Mouse (Mus musculus) kidney, postnatal 0 days (tissue): Measurements from ENCODE around the gene Ikzf5. TPM values are rescaled to one million over a fixed set of nuclear protein-coding genes. Genes with fewer than 3 reads are reported as not detected.
"Not testable (repeated sequence)": the region's sequence is repeated elsewhere in the genome, so short reads cannot be mapped to it uniquely, and the experiment has no call there.

ENCODE experiments used
- ATAC-seq: fragments of 200-750 bp; cut with Nextera tagmentation; replicated peaks from 2 replicates; pipeline ENCODE4 v1.8.0; 2017; ENCODE audit warnings: low read depth, moderate number of reproducible peaks, moderate TSS enrichment, moderate library complexity; ENCODE audit not compliant: low FRiP score
- DNase-seq: peaks from one replicate; pipeline ENCODE4 v3.0.0-alpha.2; 2016; ENCODE audit warnings: low spot score
- H3K27ac ChIP-seq: fragments of 300-500 bp; sonication (generic); 2 replicates; pipeline ENCODE4 v1.5.1; 2014; ENCODE audit warnings: mild to moderate bottlenecking
- H3K27me3 ChIP-seq: fragments of 300-500 bp; sonication (generic); 2 replicates; pipeline ENCODE4 v1.6.1; 2014; ENCODE audit warnings: low read length, mixed read lengths; ENCODE audit not compliant: insufficient read depth
- H3K36me3 ChIP-seq: fragments of 300-500 bp; sonication (generic); 2 replicates; pipeline ENCODE4 v1.6.1; 2014; ENCODE audit warnings: low read length, mixed read lengths; ENCODE audit not compliant: insufficient read depth
- H3K4me1 ChIP-seq: fragments of 300-500 bp; sonication (generic); replicated peaks from 2 replicates; pipeline ENCODE4 v1.6.1; 2014; ENCODE audit warnings: antibody characterized with exemption, low read length, mixed read lengths; ENCODE audit not compliant: insufficient read depth
- H3K4me2 ChIP-seq: fragments of 300-500 bp; sonication (generic); 2 replicates; pipeline ENCODE4 v1.6.1; 2014; ENCODE audit warnings: mild to moderate bottlenecking, low read length, moderate library complexity, mixed read lengths
- H3K4me3 ChIP-seq: fragments of 300-500 bp; sonication (generic); replicated peaks from 2 replicates; pipeline ENCODE4 v1.5.1; 2014; ENCODE audit warnings: low read depth, low read length
- H3K9ac ChIP-seq: fragments of 300-500 bp; sonication (generic); 2 replicates; pipeline ENCODE4 v1.6.1; 2014; ENCODE audit warnings: low read depth, low read length
- H3K9me3 ChIP-seq: fragments of 300-500 bp; sonication (generic); replicated peaks from 2 replicates; pipeline ENCODE4 v1.6.1; 2016; ENCODE audit warnings: low read length, inconsistent platforms, mixed read lengths
- CTCF ChIP-seq: IDR thresholded peaks from 2 replicates; pipeline ENCODE4 v1.5.1; 2016; ENCODE audit warnings: antibody characterized with exemption, low read depth, mild to moderate bottlenecking, moderate library complexity
- WGBS: fragments of 180-500 bp; shearing (Covaris S2); extraction: QIAGEN DNeasy Blood & Tissue Kit; methylation state at CpG from one replicate; pipeline ENCODE4 v1.1.7; 2014; 5-methylcytosine and 5-hydroxymethylcytosine counted together
- polyA plus RNA-seq: library from polyadenylated mRNA; unstranded; fragments of >200 nt; fragmentation: Nextera tagmentation; extraction: Ambion mirVana; gene quantifications from 2 replicates; pipeline ENCODE4 v1.2.1, GENCODE M21; 2015

Ikzf5 gene
- polyA plus RNA-seq, 1 experiment from 2014 or later = 11.9 TPM

GRCm38 (mm10) chr7:131409321-131409987 lies 867 bp downstream of the Ikzf5 start:
- peak; percentile 49 for DNase-seq
- H3K9me3 ChIP-seq = no peaks in the 10 kb centered on the region
- no peak for TF ChIP-seq CTCF
- ATAC-seq = no peak
- peak overlapping the region; percentile 81 for H3K4me3 ChIP-seq
- peaks cover 11% of the 10 kb centered on the region for H3K4me1 ChIP-seq
- H3K4me2 ChIP-seq = peak overlapping the region; percentile 81
- WGBS = 3% methylated on average over 16 of the region's 16 CpGs
- no peaks in the 10 kb centered on the region for H3K27me3 ChIP-seq
- no peaks in the 10 kb centered on the region for H3K36me3 ChIP-seq
- peak overlapping the region; percentile 94 for H3K9ac ChIP-seq
- H3K27ac ChIP-seq = peak overlapping the region; percentile 86; the same call in 1 of the 2 replicates

- not testable (repeated sequence) for H3K27ac ChIP-seq, ATAC-seq, DNase-seq, H3K4me3 ChIP-seq, H3K27me3 ChIP-seq, H3K9ac ChIP-seq, H3K9me3 ChIP-seq, H3K4me1 ChIP-seq, H3K4me2 ChIP-seq
- peaks cover 22% of the 10 kb centered on the region for H3K36me3 ChIP-seq
- 76% methylated on average over 6 of the region's 7 CpGs for WGBS
Measured at GRCm38 (mm10) chr7:131391761-131392160, 18.6 kb downstream of the Ikzf5 start.

GRCm38 (mm10) chr7:131371880-131372651 lies 38.3 kb downstream of the Ikzf5 start:
- 70% methylated on average over 9 of the region's 9 CpGs for WGBS
- Histone ChIP-seq H3K9me3 (no peaks in the 10 kb centered on the region), H3K27ac (0 out of 2 replicates have a peak overlapping the region, but pooled peaks have one; percentile 94), H3K4me3 (peak overlapping the region; percentile 67), H3K9ac (peak overlapping the region; percentile 69), H3K4me1 (no peaks in the 10 kb centered on the region), H3K27me3 (no peaks in the 10 kb centered on the region), H3K4me2 (peak overlapping the region; percentile 82), H3K36me3 (0 out of 2 replicates have a peak, but pooled peaks cover 3% of the 10 kb centered on the region)
- TF ChIP-seq CTCF = peak; percentile 39
- ATAC-seq = no peak
- peak; percentile 15 for DNase-seq

- Histone ChIP-seq H3K27me3 (no peaks in the 10 kb centered on the region), H3K9me3 (no peaks in the 10 kb centered on the region), H3K4me1 (no peaks in the 10 kb centered on the region), H3K9ac (peak overlapping the region; percentile 69), H3K27ac (peak overlapping the region; percentile 94), H3K4me2 (peak overlapping the region; percentile 82), H3K4me3 (peak overlapping the region; percentile 67), H3K36me3 (0 out of 2 replicates have a peak, but pooled peaks cover 3% of the 10 kb centered on the region)
- DNase-seq (no peak), ATAC-seq (no peak)
- WGBS = 7% methylated on average over 9 of the region's 9 CpGs
- no peak for TF ChIP-seq CTCF
Measured at GRCm38 (mm10) chr7:131371470-131371860, 38.9 kb downstream of the Ikzf5 start.

GRCm38 (mm10) chr7:131370648-131371469 lies 39.5 kb downstream of the Ikzf5 start, which contains the start of gene Pstk:
TSS of gene Pstk (plus strand) at chr7:131371141.
- 0 out of 2 replicates have a peak, but pooled peaks cover 3% of the 10 kb centered on the region for H3K36me3 ChIP-seq
- peak within 1 kb of the TSS; percentile 82 for H3K4me2 ChIP-seq
- ATAC-seq (peak; percentile 93), DNase-seq (peak; percentile 95)
- peak within 1 kb of the TSS; percentile 67 for H3K4me3 ChIP-seq
- no peaks in the 10 kb centered on the region for H3K27me3 ChIP-seq
- H3K4me1 ChIP-seq = no peaks in the 10 kb centered on the region
- peak within 1 kb of the TSS; percentile 69 for H3K9ac ChIP-seq
- 5% methylated on average over 47 of the region's 47 CpGs for WGBS
- peak; percentile 90 for TF ChIP-seq CTCF
- H3K9me3 ChIP-seq = no peaks in the 10 kb centered on the region
- peak within 1 kb of the TSS; percentile 94 for H3K27ac ChIP-seq

- WGBS = 62% methylated on average over 8 of the region's 8 CpGs
- Histone ChIP-seq H3K9ac (no peak overlapping the region), H3K36me3 (no peaks in the 10 kb centered on the region), H3K27ac (no peak overlapping the region), H3K4me3 (no peak overlapping the region), H3K9me3 (no peaks in the 10 kb centered on the region), H3K4me1 (0 out of 2 replicates have a peak, but pooled peaks cover 3% of the 10 kb centered on the region), H3K4me2 (no peak overlapping the region), H3K27me3 (no peaks in the 10 kb centered on the region)
- ATAC-seq (no peak), DNase-seq (no peak)
- TF ChIP-seq CTCF = no peak
Measured at GRCm38 (mm10) chr7:131364131-131364530, 46.2 kb downstream of the Ikzf5 start.
